ENCODE assay signal across 8 mouse cellular contexts in genomic region chr6:108184847-108185684, GRCm38 (mm10). TPM values are rescaled to one million over a fixed set of nuclear protein-coding genes. Genes with fewer than 3 reads are reported as not detected.
A peak's percentile ranks its signal among the peaks of the same experiment; 100 is the strongest.
DNase-seq lines count a peak whose midpoint lies in the region; ATAC-seq lines count a peak whose summit lies in the region.

TSS of gene Sumf1 (minus strand) at chr6:108185582.

- peaks cover 2% of the 10 kb centered on the region; the same call in 1 of the 2 replicates for H3K4me1 ChIP-seq in forebrain, embryonic 14.5 days (ENCODE audit: control insufficient read depth, insufficient read depth, low read length)
- peaks cover 9% of the 10 kb centered on the region for H3K4me1 ChIP-seq in neural tube, embryonic 15.5 days

- H3K27me3 ChIP-seq in forebrain, embryonic 14.5 days (replicated peaks; ENCODE audit: control insufficient read depth, insufficient read depth, low read length), result no peaks in the 10 kb centered on the region
- H3K27me3 ChIP-seq in neural tube, embryonic 15.5 days (replicated peaks), result no peaks in the 10 kb centered on the region

- peak within 1 kb of the TSS; percentile 68 for H3K4me3 ChIP-seq in forebrain, embryonic 14.5 days (ENCODE audit: low read depth, low read length)
- peak within 1 kb of the TSS; percentile 90 for H3K4me3 ChIP-seq in neural tube, embryonic 15.5 days (replicated peaks)

- H3K4me2 ChIP-seq in forebrain, embryonic 14.5 days (ENCODE audit: low read length), result peak within 1 kb of the TSS; percentile 73
- H3K4me2 ChIP-seq in neural tube, embryonic 15.5 days, result peak within 1 kb of the TSS; percentile 92

- WGBS in forebrain, embryonic 14.5 days, result 5% methylated on average over 49 of the region's 49 CpGs
- WGBS in neural tube, embryonic 15.5 days, result 5% methylated on average over 49 of the region's 49 CpGs

- H3K36me3 ChIP-seq in forebrain, embryonic 14.5 days (ENCODE audit: control insufficient read depth, insufficient read depth, low read length), result no peaks in the 10 kb centered on the region
- H3K36me3 ChIP-seq in neural tube, embryonic 15.5 days, result no peaks in the 10 kb centered on the region

- peak; percentile 97 for ATAC-seq in forebrain, embryonic 14.5 days
- ATAC-seq in neural tube, embryonic 15.5 days (ENCODE audit: low FRiP score), result peak; percentile 93

- intact Hi-C loops in heart, postnatal 14 days (cut with DNase I), result no loop called here

- H3K27ac ChIP-seq in forebrain, embryonic 14.5 days (ENCODE audit: low read depth, low read length), result no peak within 1 kb of the TSS
- H3K27ac ChIP-seq in neural tube, embryonic 15.5 days (replicated peaks), result no peak within 1 kb of the TSS

- H3K9ac ChIP-seq in forebrain, embryonic 14.5 days (ENCODE audit: low read length), result peak within 1 kb of the TSS; percentile 76
- peak within 1 kb of the TSS; percentile 67 for H3K9ac ChIP-seq in neural tube, embryonic 15.5 days (replicated peaks)

- DNase-seq in ES-CJ7 (ENCODE audit: low read depth, low spot score), result peak; percentile 97
- peak; percentile 85 for DNase-seq in cerebellum, adult 11 months
- DNase-seq in forebrain, embryonic 14.5 days (ENCODE audit: low spot score), result peak; percentile 97
- peak; percentile 84 to 93 for DNase-seq in heart, postnatal 14 days
- peak; percentile 93 for DNase-seq in layer of hippocampus, adult 11-12 months (ENCODE audit: low spot score)
- peak; percentile 90 to 92 for DNase-seq in lung, adult 18-20 months
- peak; percentile 91 for DNase-seq in testis, postnatal 14 days (ENCODE audit: low spot score)

- no peaks in the 10 kb centered on the region for H3K9me3 ChIP-seq in forebrain, embryonic 14.5 days (replicated peaks; ENCODE audit: control insufficient read depth, low read length)
- no peaks in the 10 kb centered on the region for H3K9me3 ChIP-seq in neural tube, embryonic 15.5 days (replicated peaks)

RNA-seq across cellular contexts. Expression of gene Sumf1, which starts in this region (rescaled TPM):
- 12.5 TPM in 2 replicates for polyA plus RNA-seq in forebrain, embryonic 14.5 days (2014; fragmentation: Nextera tagmentation; extraction: Ambion mirVana)
- total RNA-seq in heart, postnatal 14 days (2021), result 10 to 100 TPM; 15.7 to 17.1 TPM
- polyA plus RNA-seq in neural tube, embryonic 15.5 days (2015; fragmentation: Nextera tagmentation; extraction: Ambion mirVana), result 11.6 and 13.5 TPM in 2 replicates
